Mouse (Mus musculus): Measurements from ENCODE around the gene Chchd1. TPM values are rescaled to one million over a fixed set of nuclear protein-coding genes. Genes with fewer than 3 reads are reported as not detected.

The Chchd1 gene
- total RNA-seq, 4 experiments from 2014 or later, result 122 to 140 (median 126) TPM

Small RNAs within 50 kb of the gene (microRNA-seq; reads per million reads assigned to microRNA genes)
- not detected for gene Mir6946

Other genes starting within 250 kb of the Chchd1 start
- 10 to 100 TPM; 50.9 to 69.9 (median 56.2) TPM for gene Anxa7, start 222.9 kb upstream of the Chchd1 start, total RNA-seq (2022)
- 100 to 1,000 TPM; 250 to 371 (median 286) TPM for gene Mss51, start 206.1 kb upstream of the Chchd1 start, total RNA-seq (2022)
- 100 to 1,000 TPM; 187 to 242 (median 207) TPM for gene Ppp3cb, start 156.4 kb upstream of the Chchd1 start, total RNA-seq (2022)
- gene Usp54, start 61.9 kb upstream of the Chchd1 start, total RNA-seq (2022), result 1 to 10 TPM; 2.4 to 6.4 (median 3.8) TPM
- 1,000 to 10,000 TPM; 3,090 to 3,449 (median 3,228) TPM for gene Myoz1, start 46.5 kb upstream of the Chchd1 start, total RNA-seq (2022)
- gene Synpo2l, start 34.7 kb upstream of the Chchd1 start, total RNA-seq (2022), result 100 to 1,000 TPM; 153 to 168 (median 158) TPM
- 10 to 100 TPM; 64.6 to 79.3 (median 71.4) TPM for gene Sec24c, start 28.7 kb upstream of the Chchd1 start, total RNA-seq (2022)
- gene Fut11, start 8.0 kb upstream of the Chchd1 start, total RNA-seq (2022), result 1 to 10 TPM; 1.3 to 2.0 (median 1.5) TPM
- gene Zswim8, start 4.5 kb downstream of the Chchd1 start, total RNA-seq (2022), result 10 to 100 TPM; 24.2 to 32.0 (median 26.4) TPM
- gene Ndst2, start 31.6 kb downstream of the Chchd1 start, total RNA-seq (2022), result 1 to 10 TPM; 4.6 to 9.3 (median 6.6) TPM
- 100 to 1,000 TPM; 187 to 196 (median 195) TPM for gene Camk2g, start 91.1 kb downstream of the Chchd1 start, total RNA-seq (2022)
- gene Plau, start 133.7 kb downstream of the Chchd1 start, total RNA-seq (2022), result 10 to 100 TPM; 13.4 to 23.7 (median 18.1) TPM
- gene Vcl, start 226.4 kb downstream of the Chchd1 start, total RNA-seq (2022), result 10 to 100 TPM; 62.2 to 64.9 (median 63.9) TPM

All from gastrocnemius, adult 8-10 months (tissue).